Mouse (Mus musculus): Measurements from ENCODE around the gene Spin2e. TPM values are rescaled to one million over a fixed set of nuclear protein-coding genes. Genes with fewer than 3 reads are reported as not detected.

Gene Spin2e
- polyA plus RNA-seq (2017; shearing (Covaris generic)) = not detected

GRCm38 (mm10) chrX:31618820-31619219 lies at the start of gene Spin2e:
Gene Spin2e (minus strand): TSS chrX:31618920.

GRCm38 (mm10) chrX:31574183-31574582 lies 44.5 kb downstream of the Spin2e start, which contains the start of gene Gm21883:
Gene Gm21883 (minus strand): TSS chrX:31574283.

Other genes with a start within 250 kb of the Spin2e start
- gene Btbd35f19, start 235.0 kb downstream of the Spin2e start, polyA plus RNA-seq (2017; shearing (Covaris generic)) = not detected
- gene Gm21883, start 44.6 kb downstream of the Spin2e start, polyA plus RNA-seq (2017; shearing (Covaris generic)) = not detected
- gene Btbd35f25, start 98.2 kb upstream of the Spin2e start, polyA plus RNA-seq (2017; shearing (Covaris generic)) = not detected

Data from CD4-positive, CD25-positive, alpha-beta regulatory T cell (primary cell).